Comparison of ENCODE assay signal across 10 mouse cellular contexts in the genomic region with DNA sequence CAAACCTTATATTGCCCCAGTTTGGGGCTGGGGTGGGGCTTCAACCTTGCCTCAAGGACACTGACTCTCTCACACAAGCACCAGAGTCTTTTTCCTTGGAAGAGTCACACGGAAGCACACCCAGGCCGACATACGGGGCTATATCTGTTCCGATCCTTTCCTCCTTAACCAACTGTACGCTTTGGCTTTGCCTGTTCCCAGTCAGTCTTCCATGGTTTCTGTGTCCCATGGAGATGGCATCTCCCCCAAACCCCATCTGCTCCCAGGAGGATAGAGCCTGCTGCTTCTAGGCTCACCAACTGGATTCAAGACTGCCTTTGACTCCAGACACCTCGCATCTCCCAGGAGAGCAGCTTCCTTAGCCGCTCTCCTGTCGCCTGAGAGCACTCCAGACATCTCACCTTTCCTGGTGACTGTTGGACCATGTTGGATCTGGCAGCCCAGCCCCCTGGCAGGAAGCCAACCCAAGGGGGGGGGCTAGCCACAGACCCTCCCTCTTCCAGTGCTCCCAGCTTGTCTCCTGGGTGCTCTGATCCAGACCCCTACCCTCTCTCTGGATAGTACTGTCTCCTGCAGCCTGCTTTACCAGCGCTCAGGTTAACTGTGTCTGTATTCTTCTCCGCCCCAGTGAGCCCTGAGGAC. TPM values are rescaled to one million over a fixed set of nuclear protein-coding genes. Genes with fewer than 3 reads are reported as not detected.
A peak's percentile ranks its signal among the peaks of the same experiment; 100 is the strongest.
DNase-seq lines count a peak whose midpoint lies in the region; ATAC-seq and TF ChIP-seq lines count a peak whose summit lies in the region.
"Had no signal": no experiment of that assay in that cellular context is flagged by ENCODE, and none has a peak within 500 bp of the region (broad histone marks: within the 10 kb centered on the region; RNA-seq: fewer than 3 reads in every experiment).

No protein-coding gene starts in this region.

- peak in 1 of 2 experiments; percentile 8 for DNase-seq in layer of hippocampus, adult 2 months (ENCODE audit: low spot score in 2 of 2)
- DNase-seq in layer of hippocampus, adult 11-12 months (ENCODE audit: low spot score) = no peak
- DNase-seq in cerebellum, postnatal 36 days = peak; percentile 6 to 37
- DNase-seq in hindbrain, embryonic 10.5 days (ENCODE audit: low spot score) = no peak
- DNase-seq in midbrain, postnatal 0 days (ENCODE audit: low spot score) = no peak
- no peak for DNase-seq in liver, embryonic 11.5 days (ENCODE audit: low spot score)
- no peak for DNase-seq in thymus, postnatal 10 days (ENCODE audit: low spot score in 2 of 2)
- DNase-seq: kidney, postnatal 14 days; lung, adult 2 months had no signal

- H3K27ac ChIP-seq in layer of hippocampus, adult 2 months = peak overlapping the region; percentile 91; the same call in 1 of the 2 replicates
- no peak overlapping the region for H3K27ac ChIP-seq in hindbrain, embryonic 10.5 days
- no peak overlapping the region for H3K27ac ChIP-seq in midbrain, postnatal 0 days (ENCODE audit: low read depth, low read length)
- no peak overlapping the region for H3K27ac ChIP-seq in liver, embryonic 11.5 days (ENCODE audit: low read depth, low read length)

- H3K4me2 ChIP-seq in midbrain, postnatal 0 days (ENCODE audit: low read depth, low read length, poor library complexity, severe bottlenecking) = peak overlapping the region; percentile 88
- no peak overlapping the region for H3K4me2 ChIP-seq in liver, embryonic 11.5 days

- no peaks in the 10 kb centered on the region for H3K36me3 ChIP-seq in hindbrain, embryonic 10.5 days
- H3K36me3 ChIP-seq in midbrain, postnatal 0 days (ENCODE audit: insufficient read depth, low read length) = no peaks in the 10 kb centered on the region
- H3K36me3 ChIP-seq in liver, embryonic 11.5 days (ENCODE audit: control insufficient read depth, insufficient read depth, low read length) = no peaks in the 10 kb centered on the region

- no peak for ATAC-seq in midbrain, postnatal 0 days (ENCODE audit: low FRiP score)
- no peak for ATAC-seq in liver, embryonic 11.5 days (replicated peaks; ENCODE audit: low FRiP score)
- ATAC-seq: Patski had no signal

- H3K27me3 ChIP-seq in hindbrain, embryonic 10.5 days (ENCODE audit: insufficient read depth, poor library complexity, severe bottlenecking) = peaks cover 80% of the 10 kb centered on the region
- H3K27me3 ChIP-seq in midbrain, postnatal 0 days (ENCODE audit: insufficient read depth, low read length) = peaks cover 19% of the 10 kb centered on the region
- H3K27me3 ChIP-seq in liver, embryonic 11.5 days (replicated peaks; ENCODE audit: control insufficient read depth, insufficient read depth, low read length) = peaks cover 50% of the 10 kb centered on the region

- no peak overlapping the region for H3K9ac ChIP-seq in midbrain, postnatal 0 days (replicated peaks; ENCODE audit: low read length, poor library complexity, severe bottlenecking)
- no peak overlapping the region for H3K9ac ChIP-seq in liver, embryonic 11.5 days (ENCODE audit: low read depth, low read length)

- peaks cover 33% of the 10 kb centered on the region for H3K4me1 ChIP-seq in hindbrain, embryonic 10.5 days (replicated peaks)
- no peaks in the 10 kb centered on the region for H3K4me1 ChIP-seq in midbrain, postnatal 0 days (ENCODE audit: insufficient read depth, low read length)
- H3K4me1 ChIP-seq in liver, embryonic 11.5 days (replicated peaks; ENCODE audit: control insufficient read depth, insufficient read depth, low read length) = no peaks in the 10 kb centered on the region

- H3K9me3 ChIP-seq in hindbrain, embryonic 10.5 days = no peaks in the 10 kb centered on the region
- H3K9me3 ChIP-seq in midbrain, postnatal 0 days (ENCODE audit: low read length) = no peaks in the 10 kb centered on the region
- H3K9me3 ChIP-seq in liver, embryonic 11.5 days (ENCODE audit: control insufficient read depth, low read length) = no peaks in the 10 kb centered on the region

- 52% methylated on average over 10 of the region's 10 CpGs for WGBS in hindbrain, embryonic 10.5 days
- 62% methylated on average over 10 of the region's 10 CpGs for WGBS in midbrain, postnatal 0 days
- 48% methylated on average over 10 of the region's 10 CpGs for WGBS in liver, embryonic 11.5 days

- H3K4me3 ChIP-seq in layer of hippocampus, adult 2 months = peak overlapping the region; percentile 66
- peak overlapping the region; percentile 65; the same call in 1 of the 2 replicates for H3K4me3 ChIP-seq in hindbrain, embryonic 10.5 days
- peak overlapping the region; percentile 59; the same call in 1 of the 2 replicates for H3K4me3 ChIP-seq in midbrain, postnatal 0 days (ENCODE audit: low read depth, low read length)
- H3K4me3 ChIP-seq in liver, embryonic 11.5 days (ENCODE audit: low read depth, low read length) = no peak overlapping the region

- TF ChIP-seq CTCF in layer of hippocampus, adult 2 months (conservative IDR thresholded peaks at IDR 0.05) = no peak
- no peak for TF ChIP-seq CTCF in midbrain, postnatal 0 days (IDR thresholded peaks at IDR 0.05)

RNA-seq across cellular contexts. Expression of a gene that starts 38.2 kb away (rescaled TPM):
- under 1 TPM in 1 of 2 experiments, not detected in 1; 0.31 TPM for total RNA-seq in layer of hippocampus, adult 2 months (2021)
- 27.2 and 41.2 TPM in 2 replicates for polyA plus RNA-seq in hindbrain, embryonic 10.5 days (2016; fragmentation: Nextera tagmentation; extraction: Ambion mirVana)
- 9.9 and 10.8 TPM in 2 replicates for total RNA-seq in midbrain, postnatal 0 days (2014; rRNA removed)
- 15.2 and 22.8 TPM in 2 replicates for polyA plus RNA-seq in midbrain, postnatal 0 days (2015; fragmentation: Nextera tagmentation; extraction: Ambion mirVana)
- 2.2 and 2.9 TPM in 2 replicates for polyA plus RNA-seq in liver, embryonic 11.5 days (2014; fragmentation: Nextera tagmentation; extraction: Ambion mirVana)

RNA-seq across cellular contexts. Expression of a gene that starts 45.3 kb away (rescaled TPM):
- 1 to 10 TPM; 2.5 to 3.2 TPM for total RNA-seq in layer of hippocampus, adult 2 months (2021)
- 0.09 and 0.22 TPM in 2 replicates for polyA plus RNA-seq in hindbrain, embryonic 10.5 days (2016; fragmentation: Nextera tagmentation; extraction: Ambion mirVana)
- 0.61 and 1.6 TPM in 2 replicates for total RNA-seq in midbrain, postnatal 0 days (2014; rRNA removed)
- 0.28 and 0.39 TPM in 2 replicates for polyA plus RNA-seq in midbrain, postnatal 0 days (2015; fragmentation: Nextera tagmentation; extraction: Ambion mirVana)
- not detected in 2 replicates for polyA plus RNA-seq in liver, embryonic 11.5 days (2014; fragmentation: Nextera tagmentation; extraction: Ambion mirVana)
- polyA plus RNA-seq: Patski had no signal

Comparison
In these comparisons a context has a peak if more than half of its experiments do, and no peak if none do; other contexts are left out.
1. DNase-seq: peak in cerebellum, postnatal 36 days (2 of 2); none in layer of hippocampus, adult 11-12 months (single experiment), hindbrain, embryonic 10.5 days (single experiment), midbrain, postnatal 0 days (single experiment), liver, embryonic 11.5 days (single experiment) and thymus, postnatal 10 days (0 of 2).